Mouse (Mus musculus) myocyte (in vitro differentiated cells): ENCODE results near the gene Sec14l3. TPM values are rescaled to one million over a fixed set of nuclear protein-coding genes. Genes with fewer than 3 reads are reported as not detected.

Experiments
- H3K27me3 ChIP-seq: one replicate; pipeline ENCODE4 v1.6.1; 2011; ENCODE audit not compliant: control insufficient read depth, insufficient read depth, insufficient read length
- H3K36me3 ChIP-seq: one replicate; pipeline ENCODE4 v1.6.1; 2011; ENCODE audit not compliant: control insufficient read depth, insufficient read depth
- H3K4me2 ChIP-seq: one replicate; pipeline ENCODE4 v1.6.1; 2011; ENCODE audit warnings: low read depth, control low read depth
- H3K4me3 ChIP-seq: one replicate; pipeline ENCODE4 v1.5.1; 2011; ENCODE audit warnings: mild to moderate bottlenecking, control low read depth, moderate library complexity
- H3K79me2 ChIP-seq: one replicate; pipeline ENCODE4 v1.6.1; 2011; ENCODE audit not compliant: control insufficient read depth, insufficient read depth
- H3ac ChIP-seq: one replicate; pipeline ENCODE4 v1.6.1; 2011; ENCODE audit not compliant: control insufficient read depth, insufficient read length
- CEBPB ChIP-seq: IDR thresholded peaks from 2 replicates; pipeline ENCODE4 v1.6.1; 2011; ENCODE audit warnings: mild to moderate bottlenecking, moderate library complexity; ENCODE audit not compliant: poor library complexity, insufficient read depth, severe bottlenecking
- E2F4 ChIP-seq: IDR thresholded peaks from one replicate; pipeline ENCODE4 v1.6.1; 2011; ENCODE audit warnings: mild to moderate bottlenecking, control low read depth, moderate library complexity; ENCODE audit not compliant: insufficient read depth
- MAX ChIP-seq: IDR thresholded peaks from one replicate; pipeline ENCODE4 v1.6.1; 2011; ENCODE audit warnings: low read depth, mild to moderate bottlenecking, control low read depth
- MYOD1 ChIP-seq, 3 experiments: IDR thresholded peaks; one replicate each; pipeline ENCODE4 v1.6.1; 2011; ENCODE audit warnings: control low read depth in 2 of 3, low read depth in 2 of 3, mild to moderate bottlenecking in 2 of 3, moderate library complexity in 1 of 3; ENCODE audit not compliant: insufficient read length in 2 of 3, control insufficient read depth in 1 of 3
- MYOG ChIP-seq, 3 experiments: IDR thresholded peaks; one replicate each; pipeline ENCODE4 v1.6.1; 2011; ENCODE audit warnings: control low read depth in 2 of 3, low read depth in 2 of 3, mild to moderate bottlenecking in 2 of 3; ENCODE audit not compliant: insufficient read length in 2 of 3, control insufficient read depth in 1 of 3, insufficient read depth in 1 of 3
- POLR2A ChIP-seq: IDR thresholded peaks from one replicate; pipeline ENCODE4 v1.6.1; 2011; ENCODE audit warnings: low read depth, mild to moderate bottlenecking, control low read depth, moderate library complexity; ENCODE audit not compliant: insufficient read length
- POLR2AphosphoS2 ChIP-seq: IDR thresholded peaks from one replicate; pipeline ENCODE4 v1.6.1; 2011; ENCODE audit warnings: low read depth, control low read depth; ENCODE audit not compliant: insufficient read length
- REST ChIP-seq: IDR thresholded peaks from one replicate; pipeline ENCODE4 v1.6.1; 2011; ENCODE audit warnings: mild to moderate bottlenecking, control low read depth, moderate library complexity; ENCODE audit not compliant: insufficient read depth, insufficient read length
- SRF ChIP-seq: IDR thresholded peaks from one replicate; pipeline ENCODE4 v1.6.1; 2011; ENCODE audit warnings: low read depth; ENCODE audit not compliant: control insufficient read depth, insufficient read length
- TCF12 ChIP-seq: IDR thresholded peaks from one replicate; pipeline ENCODE4 v1.6.1; 2011; ENCODE audit warnings: mild to moderate bottlenecking, control low read depth; ENCODE audit not compliant: poor library complexity, insufficient read depth, severe bottlenecking
- TCF3 ChIP-seq: IDR thresholded peaks from one replicate; pipeline ENCODE4 v1.6.1; 2011; ENCODE audit warnings: low read depth, control low read depth; ENCODE audit not compliant: insufficient read length
- USF1 ChIP-seq: IDR thresholded peaks from one replicate; pipeline ENCODE4 v1.6.1; 2011; ENCODE audit warnings: low read depth, mild to moderate bottlenecking, control low read depth, moderate library complexity
- polyA plus RNA-seq: library from polyadenylated mRNA; unstranded; fragments of >200 nt; fragmentation: generic; extraction: Trizol; gene quantifications from one replicate; pipeline ENCODE4 v1.2.1, GENCODE M21; 2012; ENCODE audit warnings: missing spikeins

Gene Sec14l3
- polyA plus RNA-seq, 1 experiment, result not detected

DNA sequence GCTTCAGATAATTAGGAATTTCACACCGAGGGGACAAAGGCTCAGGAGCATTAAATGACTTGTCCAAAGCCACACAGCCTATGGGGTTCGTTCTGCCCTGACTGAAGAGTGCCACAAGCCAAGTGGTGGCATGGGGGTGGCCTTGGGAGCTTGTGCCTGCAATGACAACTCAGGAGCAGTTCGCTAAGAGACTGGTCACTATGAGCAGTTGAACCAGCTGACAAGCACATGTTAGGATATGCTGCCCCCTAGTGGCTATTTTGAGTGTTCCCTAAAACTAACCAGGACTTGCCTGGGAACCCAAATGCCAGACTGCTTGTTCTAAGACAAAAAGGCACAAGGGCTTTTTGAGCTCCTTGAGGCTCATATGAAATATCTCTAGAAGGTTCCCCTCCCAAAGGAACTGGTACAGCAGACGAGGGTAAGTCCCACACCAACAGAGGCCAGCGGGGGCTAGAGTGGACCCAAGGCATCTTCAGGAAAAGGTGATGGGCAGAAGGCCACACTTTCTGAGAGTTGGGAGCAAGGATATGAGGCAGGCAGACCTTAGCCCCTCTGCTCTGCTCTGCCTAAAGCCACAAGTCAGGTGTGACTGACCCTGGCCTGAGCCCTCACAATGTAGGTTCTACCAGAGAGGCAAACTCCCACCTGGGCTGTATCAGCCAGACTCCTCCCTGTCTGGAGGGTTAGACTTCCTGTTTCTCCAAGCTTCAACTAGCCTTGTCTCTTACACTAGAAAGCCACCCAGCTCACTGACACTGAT is 18.9 kb downstream of the Sec14l3 start:
- TF ChIP-seq POLR2AphosphoS2, result no peak
- TF ChIP-seq MYOD1 (IDR thresholded peaks at IDR 0.05; ENCODE audit: control insufficient read depth in 1 of 3, insufficient read length in 2 of 3, low read depth in 2 of 3), result no peak
- TF ChIP-seq TCF12, result no peak
- TF ChIP-seq REST, result no peak
- TF ChIP-seq CEBPB, result no peak
- no peak for TF ChIP-seq MYOG (IDR thresholded peaks at IDR 0.05; ENCODE audit: control insufficient read depth in 1 of 3, insufficient read depth in 1 of 3, insufficient read length in 2 of 3, low read depth in 2 of 3)
- TF ChIP-seq E2F4, result no peak
- TF ChIP-seq TCF3, result no peak
- TF ChIP-seq SRF, result no peak
- no peak for TF ChIP-seq USF1
- TF ChIP-seq MAX, result no peak
- TF ChIP-seq POLR2A, result no peak
- no peak overlapping the region for H3K4me3 ChIP-seq

DNA sequence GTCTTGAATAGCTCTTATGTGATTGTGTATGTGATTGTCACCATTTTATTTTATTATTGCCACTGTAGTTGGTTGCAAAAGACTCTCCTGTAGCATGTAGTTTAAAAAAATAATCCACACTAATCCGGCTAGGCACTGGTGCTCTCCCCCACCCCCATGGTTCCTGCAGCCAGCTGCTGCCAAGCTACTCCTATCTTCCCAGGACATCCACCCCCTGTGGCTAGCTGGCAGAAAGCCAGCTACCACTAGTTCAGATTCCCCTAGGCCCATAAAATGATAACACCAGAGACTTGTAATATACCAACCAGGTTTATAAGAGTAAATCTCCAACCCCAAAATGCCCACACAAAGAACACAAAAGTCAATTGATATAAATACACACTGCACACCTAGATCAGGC is 21.6 kb downstream of the Sec14l3 start:
- H3K27me3 ChIP-seq, result no peaks in the 10 kb centered on the region
- H3K36me3 ChIP-seq, result no peaks in the 10 kb centered on the region
- TF ChIP-seq MYOD1 (IDR thresholded peaks at IDR 0.05; ENCODE audit: control insufficient read depth in 1 of 3, insufficient read length in 2 of 3, low read depth in 2 of 3) (peak in 1 of 3 experiments; percentile 11), MYOG (IDR thresholded peaks at IDR 0.05; ENCODE audit: control insufficient read depth in 1 of 3, insufficient read depth in 1 of 3, insufficient read length in 2 of 3, low read depth in 2 of 3) (peak in 1 of 3 experiments; percentile 40), TCF12 (no peak)
- H3K79me2 ChIP-seq, result no peaks in the 10 kb centered on the region
- no peak overlapping the region for H3ac ChIP-seq
- H3K4me3 ChIP-seq, result no peak overlapping the region
- H3K4me2 ChIP-seq, result no peak overlapping the region

More for the DNA sequence above, 18.9 kb downstream of the Sec14l3 start:
- Histone ChIP-seq H3K79me2 (no peaks in the 10 kb centered on the region), H3K36me3 (no peaks in the 10 kb centered on the region), H3K27me3 (peaks cover under 1% of the 10 kb centered on the region), H3K4me2 (no peak overlapping the region), H3ac (no peak overlapping the region)

DNA sequence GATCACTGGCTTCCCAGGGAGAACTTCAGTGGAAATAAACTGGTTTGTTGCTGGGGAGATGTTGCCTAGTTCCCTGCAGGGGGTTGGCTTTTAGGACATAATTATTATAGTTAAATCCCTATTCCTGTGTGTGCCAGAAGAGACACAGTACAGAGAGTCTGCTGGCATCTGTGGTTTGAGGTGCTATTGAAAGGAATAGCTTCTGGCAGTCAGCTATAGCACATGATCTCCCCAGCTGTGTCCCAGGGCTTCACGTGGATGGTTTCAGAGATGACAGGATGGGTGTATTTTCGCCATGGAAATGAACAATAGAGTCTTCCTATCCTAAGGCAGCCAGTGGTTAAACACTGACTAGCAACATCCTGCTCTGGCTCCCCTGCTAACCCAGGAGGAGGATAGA is 22.6 kb downstream of the Sec14l3 start:
- no peak for TF ChIP-seq CEBPB
- no peak for TF ChIP-seq REST
- TF ChIP-seq TCF3, result no peak
- no peak for TF ChIP-seq E2F4
- TF ChIP-seq POLR2A, result no peak
- TF ChIP-seq MYOD1 (IDR thresholded peaks at IDR 0.05; ENCODE audit: control insufficient read depth in 1 of 3, insufficient read length in 2 of 3, low read depth in 2 of 3), result peak in 1 of 3 experiments; percentile 11
- no peak for TF ChIP-seq POLR2AphosphoS2
- peak in 1 of 3 experiments; percentile 52 for TF ChIP-seq MYOG (IDR thresholded peaks at IDR 0.05; ENCODE audit: control insufficient read depth in 1 of 3, insufficient read depth in 1 of 3, insufficient read length in 2 of 3, low read depth in 2 of 3)
- no peak for TF ChIP-seq SRF
- TF ChIP-seq MAX, result no peak
- Histone ChIP-seq H3K36me3 (no peaks in the 10 kb centered on the region), H3K4me2 (no peak overlapping the region), H3K27me3 (no peaks in the 10 kb centered on the region), H3K79me2 (no peaks in the 10 kb centered on the region), H3K4me3 (no peak overlapping the region), H3ac (no peak overlapping the region)

DNA sequence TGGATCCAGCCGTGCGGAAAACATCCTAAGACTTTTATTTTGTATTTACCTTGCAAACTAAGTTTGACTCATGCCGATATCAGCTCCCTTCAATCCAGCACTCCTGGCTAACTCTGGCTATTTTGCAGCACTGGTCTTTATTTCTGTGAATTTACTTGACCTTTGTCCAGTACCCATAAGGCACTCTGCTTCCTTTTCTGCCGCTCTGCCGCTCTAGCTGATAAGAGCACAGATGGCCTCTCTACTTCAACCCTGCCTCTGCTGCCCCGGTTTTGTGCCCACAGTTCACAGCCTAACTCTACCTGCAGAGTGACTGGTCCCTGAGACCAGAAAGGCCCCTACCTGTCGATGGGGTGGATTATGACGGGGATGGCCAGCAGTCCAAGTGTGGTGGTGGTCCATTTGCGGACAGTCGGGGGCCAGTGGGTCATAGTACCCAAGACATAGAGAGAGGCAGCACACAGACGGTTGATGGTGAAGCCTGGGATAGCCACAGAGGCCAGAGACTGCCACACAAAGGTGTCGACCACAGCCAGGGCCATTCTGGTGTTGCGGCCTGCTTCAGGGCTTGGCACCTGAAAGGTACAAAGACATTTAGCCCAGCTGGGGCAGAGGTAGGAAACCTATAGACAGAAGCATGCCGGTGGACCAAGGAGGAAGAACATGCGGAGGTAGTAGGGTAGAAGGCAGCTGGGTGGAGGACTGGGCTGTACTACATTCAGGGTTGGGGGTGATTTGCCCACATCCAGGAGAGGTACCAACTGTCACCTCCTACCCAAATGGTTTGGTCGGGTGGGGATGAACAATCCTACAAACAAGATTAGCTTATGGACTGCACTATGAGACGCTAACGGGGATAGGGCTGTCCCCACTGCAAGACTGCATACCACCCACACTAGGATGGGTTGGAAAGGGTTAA is 29.1 kb downstream of the Sec14l3 start:
- peak overlapping the region; percentile 38 for H3K4me3 ChIP-seq
- H3K4me2 ChIP-seq, result no peak overlapping the region
- no peak for TF ChIP-seq SRF
- no peak for TF ChIP-seq POLR2A
- TF ChIP-seq USF1, result no peak
- TF ChIP-seq CEBPB, result no peak
- TF ChIP-seq TCF12, result no peak
- TF ChIP-seq POLR2AphosphoS2, result no peak
- TF ChIP-seq MYOD1 (IDR thresholded peaks at IDR 0.05; ENCODE audit: control insufficient read depth in 1 of 3, insufficient read length in 2 of 3, low read depth in 2 of 3), result no peak
- no peak for TF ChIP-seq MYOG (IDR thresholded peaks at IDR 0.05; ENCODE audit: control insufficient read depth in 1 of 3, insufficient read depth in 1 of 3, insufficient read length in 2 of 3, low read depth in 2 of 3)
- no peak for TF ChIP-seq REST
- no peak for TF ChIP-seq TCF3
- no peak for TF ChIP-seq E2F4
- no peak for TF ChIP-seq MAX

More for the DNA sequence above, 29.1 kb downstream of the Sec14l3 start:
- Histone ChIP-seq H3K36me3 (no peaks in the 10 kb centered on the region), H3ac (no peak overlapping the region), H3K79me2 (no peaks in the 10 kb centered on the region), H3K27me3 (no peaks in the 10 kb centered on the region)
